Mouse (Mus musculus) embryonic facial prominence, embryonic 10.5 days (tissue): ENCODE measurements around the gene Fam160a1. TPM values are rescaled to one million over a fixed set of nuclear protein-coding genes. Genes with fewer than 3 reads are reported as not detected.
A peak's percentile ranks its signal among the peaks of the same experiment; 100 is the strongest.

Source experiments
- DNase-seq: peaks from one replicate; pipeline ENCODE4 v3.0.0-alpha.2; 2017; ENCODE audit warnings: low spot score
- H3K27ac ChIP-seq: fragments of 300-500 bp; sonication (generic); replicated peaks from 2 replicates; pipeline ENCODE4 v1.5.1; 2016; ENCODE audit warnings: mild to moderate bottlenecking
- H3K27me3 ChIP-seq: fragments of 300-500 bp; sonication (generic); replicated peaks from 2 replicates; pipeline ENCODE4 v1.6.1; 2016; ENCODE audit warnings: low read depth, mild to moderate bottlenecking; ENCODE audit not compliant: poor library complexity, severe bottlenecking
- H3K36me3 ChIP-seq: fragments of 300-500 bp; sonication (generic); replicated peaks from 2 replicates; pipeline ENCODE4 v1.6.1; 2016; ENCODE audit warnings: mild to moderate bottlenecking, moderate library complexity
- H3K4me1 ChIP-seq: fragments of 300-500 bp; sonication (generic); 2 replicates; pipeline ENCODE4 v1.6.1; 2016
- H3K4me3 ChIP-seq: fragments of 300-500 bp; sonication (generic); 2 replicates; pipeline ENCODE4 v1.5.1; 2016; ENCODE audit warnings: mild to moderate bottlenecking, moderate library complexity
- H3K9me3 ChIP-seq: fragments of 300-500 bp; sonication (generic); 2 replicates; pipeline ENCODE4 v1.6.1; 2016; ENCODE audit warnings: mild to moderate bottlenecking
- WGBS: fragments of 180-500 bp; shearing (Covaris S2); methylation state at CpG from one replicate; pipeline ENCODE4 v1.1.7; 2016; 5-methylcytosine and 5-hydroxymethylcytosine counted together
- polyA plus RNA-seq: library from polyadenylated mRNA; unstranded; fragments of >200 nt; fragmentation: Nextera tagmentation; extraction: Ambion mirVana; gene quantifications from 2 replicates; pipeline ENCODE4 v1.2.1, GENCODE M21; 2016

Gene Fam160a1
- polyA plus RNA-seq, 1 experiment from 2014 or later: 1.7 TPM

DNA sequence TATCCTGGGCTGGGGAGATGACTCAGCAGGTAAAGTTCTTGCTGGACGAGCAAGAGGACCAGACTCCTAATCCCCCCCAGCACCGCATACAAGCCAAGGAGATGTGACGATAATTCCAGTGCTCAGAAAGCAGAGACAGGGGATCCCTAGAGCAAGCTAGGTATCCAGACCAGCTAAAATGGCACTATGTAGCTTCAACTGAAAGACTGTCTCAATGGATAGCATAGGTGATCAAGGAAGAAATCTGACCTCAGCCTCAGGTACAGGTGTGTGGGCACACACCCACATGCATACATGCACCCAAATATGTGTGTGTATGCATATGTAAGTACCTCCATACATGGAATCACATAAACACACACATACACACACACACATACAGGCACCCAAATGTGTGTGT lies 91.1 kb downstream of the Fam160a1 start:
- 0 out of 2 replicates have a peak, but pooled peaks cover 3% of the 10 kb centered on the region for H3K4me1 ChIP-seq
- H3K9me3 ChIP-seq: no peaks in the 10 kb centered on the region
- no peak overlapping the region for H3K27ac ChIP-seq
- 89% methylated on average over 3 of the region's 3 CpGs for WGBS
- no peaks in the 10 kb centered on the region for H3K36me3 ChIP-seq
- no peak for DNase-seq
- H3K4me3 ChIP-seq: no peak overlapping the region
- 0 out of 2 replicates have a peak, but pooled peaks cover 5% of the 10 kb centered on the region for H3K27me3 ChIP-seq

DNA sequence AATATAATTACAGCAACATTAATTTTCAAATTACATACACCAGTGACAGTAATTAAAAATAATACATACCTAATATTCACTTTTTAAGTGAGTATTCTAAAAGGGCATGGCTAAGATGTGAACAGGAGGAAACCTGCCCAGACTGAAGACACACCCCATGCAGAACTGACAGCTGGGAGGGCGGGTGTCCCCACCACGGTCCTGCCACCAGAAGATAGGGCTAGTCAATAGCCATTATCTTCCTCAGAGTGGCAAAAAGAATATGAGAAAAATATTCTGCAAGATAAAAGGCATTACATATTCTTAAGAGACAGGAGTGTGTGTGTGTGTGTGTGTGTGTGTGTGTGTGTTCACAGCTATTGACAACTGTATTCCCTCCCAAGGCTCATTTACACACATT lies 92.0 kb downstream of the Fam160a1 start:
- Histone ChIP-seq H3K9me3 (no peaks in the 10 kb centered on the region), H3K36me3 (no peaks in the 10 kb centered on the region), H3K4me1 (0 out of 2 replicates have a peak, but pooled peaks cover 3% of the 10 kb centered on the region), H3K27ac (no peak overlapping the region), H3K4me3 (no peak overlapping the region), H3K27me3 (no peaks in the 10 kb centered on the region)
- WGBS: 75% methylated on average over 2 of the region's 2 CpGs
- DNase-seq: no peak

GRCm38 (mm10) chr3:85722581-85722980 lies 94.5 kb downstream of the Fam160a1 start:
- DNase-seq: no peak
- Histone ChIP-seq H3K27me3 (no peaks in the 10 kb centered on the region), H3K27ac (no peak overlapping the region), H3K4me1 (0 out of 2 replicates have a peak, but pooled peaks cover 3% of the 10 kb centered on the region), H3K36me3 (no peaks in the 10 kb centered on the region), H3K4me3 (no peak overlapping the region), H3K9me3 (no peaks in the 10 kb centered on the region)
- WGBS: 86% methylated on average over 6 of the region's 6 CpGs

DNA sequence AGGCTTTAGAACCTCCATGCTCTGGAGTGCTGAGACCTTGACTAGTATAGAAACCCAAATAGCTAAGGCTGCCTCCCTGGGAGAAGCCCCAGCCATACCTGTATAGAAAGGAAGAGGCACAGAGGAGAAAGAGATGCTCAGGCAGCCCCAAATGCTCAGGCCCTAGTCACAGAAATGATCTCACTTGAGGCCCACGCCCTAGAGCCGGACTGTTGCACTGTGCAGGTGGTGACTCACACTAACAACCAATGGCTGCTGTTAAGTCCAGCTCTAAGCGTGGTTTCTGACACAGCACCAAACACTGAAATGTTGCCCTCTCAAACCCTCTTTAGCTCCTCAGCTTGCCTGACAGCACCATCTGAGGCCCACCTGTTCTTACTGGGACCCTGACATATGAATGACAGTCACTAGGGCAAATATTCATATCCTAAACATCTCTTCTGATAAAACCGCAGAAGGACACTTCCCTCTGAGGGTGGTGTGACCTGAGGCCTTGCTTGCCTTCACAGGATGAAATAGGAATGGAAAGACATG lies 101.3 kb downstream of the Fam160a1 start:
- H3K4me1 ChIP-seq: no peaks in the 10 kb centered on the region
- H3K36me3 ChIP-seq: no peaks in the 10 kb centered on the region
- 89% methylated on average over 4 of the region's 4 CpGs for WGBS
- H3K27me3 ChIP-seq: no peaks in the 10 kb centered on the region
- no peak overlapping the region for H3K27ac ChIP-seq
- H3K9me3 ChIP-seq: no peaks in the 10 kb centered on the region
- H3K4me3 ChIP-seq: no peak overlapping the region
- no peak for DNase-seq

DNA sequence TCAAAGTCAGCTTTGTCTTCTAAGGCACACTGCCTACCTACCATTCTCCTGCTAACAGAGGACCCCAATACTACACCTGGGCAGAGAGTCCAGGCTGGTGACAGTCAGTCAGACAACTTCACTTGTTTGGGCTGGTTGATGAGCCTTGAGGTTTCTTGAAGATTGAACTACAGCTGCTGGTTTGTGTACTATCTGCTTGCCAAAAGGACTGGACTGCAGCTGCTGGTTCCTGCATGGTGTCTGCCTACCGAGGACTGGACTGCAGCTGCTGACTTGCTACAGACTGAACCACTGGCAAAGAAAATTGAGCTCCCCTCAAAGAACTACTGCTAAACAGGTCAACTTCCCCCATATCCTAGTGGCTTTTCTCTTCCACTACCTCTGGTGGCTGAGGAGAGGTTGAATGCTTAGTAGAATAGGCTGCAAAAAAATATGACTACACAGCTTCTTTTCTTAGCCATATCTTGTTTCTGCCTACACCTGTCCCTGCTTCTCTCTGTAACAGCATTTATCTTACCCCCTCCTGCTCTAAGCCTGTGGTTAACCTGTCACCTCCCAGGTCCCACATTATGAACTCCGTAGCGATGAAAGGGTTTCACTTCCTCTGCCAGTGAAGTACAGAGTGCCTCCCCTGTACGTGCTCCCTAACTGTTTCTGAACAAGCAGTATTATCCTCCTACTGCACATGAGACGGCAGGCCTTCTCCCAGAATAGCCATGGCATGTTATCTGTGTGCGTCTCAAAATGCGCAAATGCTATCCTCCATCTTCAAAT lies 103.0 kb downstream of the Fam160a1 start:
- H3K27me3 ChIP-seq: no peaks in the 10 kb centered on the region
- no peaks in the 10 kb centered on the region for H3K36me3 ChIP-seq
- no peak overlapping the region for H3K4me3 ChIP-seq
- DNase-seq: no peak
- peaks cover 4% of the 10 kb centered on the region; the same call in 1 of the 2 replicates for H3K4me1 ChIP-seq
- H3K9me3 ChIP-seq: no peaks in the 10 kb centered on the region
- WGBS: 84% methylated on average over 7 of the region's 7 CpGs
- no peak overlapping the region for H3K27ac ChIP-seq

- Histone ChIP-seq H3K4me1 (peaks cover 4% of the 10 kb centered on the region; the same call in 1 of the 2 replicates), H3K36me3 (no peaks in the 10 kb centered on the region), H3K27ac (no peak overlapping the region), H3K27me3 (no peaks in the 10 kb centered on the region), H3K9me3 (no peaks in the 10 kb centered on the region), H3K4me3 (no peak overlapping the region)
- 73% methylated on average over 8 of the region's 8 CpGs for WGBS
- DNase-seq: no peak
Measured at GRCm38 (mm10) chr3:85710695-85711094, 106.4 kb downstream of the Fam160a1 start.

- peak; percentile 48 for DNase-seq
- H3K36me3 ChIP-seq: no peaks in the 10 kb centered on the region
- 44% methylated on average over 7 of the region's 7 CpGs for WGBS
Measured at GRCm38 (mm10) chr3:85707421-85707820, 109.7 kb downstream of the Fam160a1 start.

GRCm38 (mm10) chr3:85703141-85703882 lies 113.8 kb downstream of the Fam160a1 start:
- DNase-seq: no peak
- Histone ChIP-seq H3K27me3 (no peaks in the 10 kb centered on the region), H3K4me1 (0 out of 2 replicates have a peak, but pooled peaks cover 4% of the 10 kb centered on the region), H3K36me3 (no peaks in the 10 kb centered on the region), H3K4me3 (no peak overlapping the region), H3K9me3 (no peaks in the 10 kb centered on the region), H3K27ac (no peak overlapping the region; the same call in 1 of the 2 replicates)
- 65% methylated on average over 6 of the region's 6 CpGs for WGBS

More at GRCm38 (mm10) chr3:85707421-85707820, 109.7 kb downstream of the Fam160a1 start:
- H3K4me3 ChIP-seq: no peak overlapping the region
- H3K4me1 ChIP-seq: peaks cover 8% of the 10 kb centered on the region; the same call in 1 of the 2 replicates
- no peaks in the 10 kb centered on the region for H3K9me3 ChIP-seq
- no peak overlapping the region for H3K27ac ChIP-seq
- H3K27me3 ChIP-seq: no peaks in the 10 kb centered on the region

GRCm38 (mm10) chr3:85698496-85698895 lies 118.6 kb downstream of the Fam160a1 start:
- Histone ChIP-seq H3K4me1 (0 out of 2 replicates have a peak, but pooled peaks cover 4% of the 10 kb centered on the region), H3K4me3 (no peak overlapping the region), H3K36me3 (no peaks in the 10 kb centered on the region), H3K9me3 (no peaks in the 10 kb centered on the region), H3K27me3 (no peaks in the 10 kb centered on the region), H3K27ac (no peak overlapping the region)
- DNase-seq: no peak
- 84% methylated on average over 4 of the region's 4 CpGs for WGBS

DNA sequence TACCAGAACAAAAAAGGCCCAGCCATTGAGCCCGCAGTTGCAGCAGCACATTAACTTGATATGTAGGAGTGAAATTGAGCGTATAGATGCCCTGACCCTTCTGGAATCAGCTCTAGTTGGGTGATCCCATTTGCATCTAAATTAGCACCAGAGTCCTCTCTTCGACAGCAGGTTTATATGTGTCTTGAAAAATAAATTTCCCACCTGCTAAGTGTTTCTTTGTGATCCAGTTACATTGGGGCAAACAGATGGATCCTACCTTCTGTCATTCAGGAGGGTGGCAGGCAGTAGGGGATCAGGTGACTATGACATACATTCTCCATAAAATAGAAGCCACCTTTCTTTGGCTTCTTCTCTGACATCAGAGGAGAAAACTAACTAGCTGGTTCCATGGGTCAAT lies 122.0 kb downstream of the Fam160a1 start:
- 84% methylated on average over 3 of the region's 3 CpGs for WGBS
- Histone ChIP-seq H3K27ac (no peak overlapping the region), H3K4me3 (no peak overlapping the region), H3K4me1 (no peaks in the 10 kb centered on the region), H3K36me3 (no peaks in the 10 kb centered on the region), H3K9me3 (no peaks in the 10 kb centered on the region), H3K27me3 (no peaks in the 10 kb centered on the region)
- DNase-seq: no peak

DNA sequence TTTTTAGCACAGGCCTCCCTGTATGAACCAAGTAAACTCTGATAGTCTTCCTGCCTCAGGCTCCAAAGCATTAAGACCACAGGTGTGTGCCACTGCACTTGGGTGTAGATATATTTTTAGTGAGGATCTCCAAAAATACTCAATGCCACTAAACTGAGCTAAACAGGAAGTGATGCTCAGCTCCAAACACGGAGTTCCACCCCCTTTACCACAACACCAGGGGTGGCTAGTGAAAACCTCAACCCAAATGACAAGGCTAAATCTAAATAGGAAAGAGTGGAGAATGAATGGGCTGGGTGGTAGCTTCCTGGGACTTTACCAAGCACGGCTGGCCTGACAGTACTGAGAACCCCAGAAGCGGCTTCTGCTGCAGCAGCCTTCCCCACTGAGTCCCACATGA lies 124.1 kb downstream of the Fam160a1 start:
- H3K4me1 ChIP-seq: no peaks in the 10 kb centered on the region
- DNase-seq: no peak

GRCm38 (mm10) chr3:85691134-85691533 lies 126.0 kb downstream of the Fam160a1 start:
- 70% methylated on average over 4 of the region's 4 CpGs for WGBS
- DNase-seq: no peak
- no peak overlapping the region for H3K27ac ChIP-seq
- no peak overlapping the region for H3K4me3 ChIP-seq
- H3K9me3 ChIP-seq: no peaks in the 10 kb centered on the region
- H3K27me3 ChIP-seq: no peaks in the 10 kb centered on the region
- H3K4me1 ChIP-seq: no peaks in the 10 kb centered on the region
- no peaks in the 10 kb centered on the region for H3K36me3 ChIP-seq

More for the DNA sequence above, 124.1 kb downstream of the Fam160a1 start:
- Histone ChIP-seq H3K27ac (no peak overlapping the region), H3K9me3 (no peaks in the 10 kb centered on the region), H3K4me3 (no peak overlapping the region), H3K27me3 (no peaks in the 10 kb centered on the region), H3K36me3 (no peaks in the 10 kb centered on the region)
- WGBS: 38% methylated on average over 3 of the region's 3 CpGs
